Mouse (Mus musculus) thymus, postnatal 4 days (tissue): ENCODE measurements around the gene Clvs2.

ENCODE experiments used
- DNase-seq: peaks from one replicate; pipeline ENCODE4 v3.0.0; 2021

Clvs2 gene

GRCm38 (mm10) chr10:33624131-33624879, at the start of gene Clvs2:
Gene Clvs2 (minus strand): TSS chr10:33624769.
- peak; percentile 18 for DNase-seq

- peak; percentile 48 for DNase-seq
These were observed 28.6 kb upstream of the Clvs2 start for GRCm38 (mm10) chr10:33653142-33653541.

GRCm38 (mm10) chr10:33623577-33623991, 985 bp downstream of the Clvs2 start:
- DNase-seq = no peak

GRCm38 (mm10) chr10:33622700-33623099, 1.9 kb downstream of the Clvs2 start:
- DNase-seq = no peak

- DNase-seq = no peak
These were observed 8.4 kb downstream of the Clvs2 start for GRCm38 (mm10) chr10:33616207-33616606.

GRCm38 (mm10) chr10:33613197-33613596, 11.4 kb downstream of the Clvs2 start:
- DNase-seq = no peak

- peak; percentile 7 for DNase-seq
These were observed 31.8 kb downstream of the Clvs2 start for GRCm38 (mm10) chr10:33592732-33593131.

- no peak for DNase-seq
These were observed 35.8 kb downstream of the Clvs2 start for GRCm38 (mm10) chr10:33588800-33589199.

GRCm38 (mm10) chr10:33587118-33587517, 37.5 kb downstream of the Clvs2 start:
- DNase-seq = no peak

GRCm38 (mm10) chr10:33558081-33558480, 66.5 kb downstream of the Clvs2 start:
- DNase-seq = no peak

GRCm38 (mm10) chr10:33540331-33540730, 84.2 kb downstream of the Clvs2 start:
- DNase-seq = no peak
